Mouse (Mus musculus) embryo, embryonic 10.5 days (tissue): ENCODE data around the gene 1600002K03Rik.
A peak's percentile ranks its signal among the peaks of the same experiment; 100 is the strongest.
"Not testable (repeated sequence)": the region's sequence is repeated elsewhere in the genome, so short reads cannot be mapped to it uniquely, and the experiment has no call there.

Experiments used
- DNase-seq: peaks from one replicate; pipeline ENCODE4 v3.0.0-alpha.2; 2015; ENCODE audit warnings: low spot score

Gene 1600002K03Rik

GRCm38 (mm10) chr10:80187739-80188138 is 15.0 kb downstream of the 1600002K03Rik start:
- DNase-seq: no peak

- no peak for DNase-seq
Measured at GRCm38 (mm10) chr10:80188453-80189024, 15.8 kb downstream of the 1600002K03Rik start.

DNA sequence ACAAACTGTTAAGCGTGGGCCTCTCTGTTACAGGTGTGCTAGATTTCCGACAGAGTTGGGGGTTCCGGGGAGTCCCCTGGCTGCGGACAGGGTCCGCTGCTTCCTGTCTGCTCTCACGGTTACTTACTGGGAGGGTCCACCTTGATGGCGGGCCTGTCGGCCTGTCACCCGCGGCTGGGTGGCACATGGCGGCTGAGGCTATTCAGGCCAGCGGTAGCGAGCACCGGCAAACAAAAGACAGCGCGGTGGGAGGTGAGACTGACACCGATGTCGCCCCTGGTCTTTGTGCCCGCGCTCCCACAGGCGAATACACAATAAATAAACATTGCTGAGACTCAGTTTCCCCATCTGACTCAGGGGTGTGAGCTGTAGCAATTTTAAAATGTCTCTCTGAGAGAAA is 17.3 kb downstream of the 1600002K03Rik start:
- DNase-seq: peak; percentile 45

DNA sequence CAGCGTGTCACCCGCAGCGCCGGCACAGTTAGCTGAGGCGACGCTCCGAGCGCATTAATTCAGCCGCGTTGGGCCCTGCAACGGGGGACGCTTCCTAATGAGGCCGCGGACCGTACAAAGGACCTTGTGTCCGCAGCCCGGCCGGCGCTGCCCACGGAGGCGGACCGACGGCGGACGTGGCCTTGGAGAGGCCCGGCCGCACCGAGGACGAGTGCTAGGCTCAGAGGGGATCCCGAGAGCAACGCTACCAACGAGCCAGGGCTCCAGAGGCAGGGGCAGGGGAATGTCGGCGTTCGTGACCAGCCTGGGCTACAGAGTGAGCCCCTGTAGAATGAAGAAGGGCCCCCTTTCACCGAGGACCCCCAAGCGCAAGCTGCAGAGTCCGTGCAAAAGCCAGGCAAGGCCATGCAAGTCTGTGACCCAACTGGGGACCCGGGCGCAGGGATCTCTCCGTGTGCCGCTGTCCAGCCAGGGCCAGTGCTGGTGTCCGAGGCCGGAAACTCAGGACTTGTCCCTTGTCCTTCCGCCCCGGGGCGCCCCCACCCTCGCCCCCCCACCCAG is 17.8 kb downstream of the 1600002K03Rik start:
- DNase-seq: peak; percentile 74

GRCm38 (mm10) chr10:80193976-80194375 is 21.2 kb downstream of the 1600002K03Rik start:
- no peak for DNase-seq

DNA sequence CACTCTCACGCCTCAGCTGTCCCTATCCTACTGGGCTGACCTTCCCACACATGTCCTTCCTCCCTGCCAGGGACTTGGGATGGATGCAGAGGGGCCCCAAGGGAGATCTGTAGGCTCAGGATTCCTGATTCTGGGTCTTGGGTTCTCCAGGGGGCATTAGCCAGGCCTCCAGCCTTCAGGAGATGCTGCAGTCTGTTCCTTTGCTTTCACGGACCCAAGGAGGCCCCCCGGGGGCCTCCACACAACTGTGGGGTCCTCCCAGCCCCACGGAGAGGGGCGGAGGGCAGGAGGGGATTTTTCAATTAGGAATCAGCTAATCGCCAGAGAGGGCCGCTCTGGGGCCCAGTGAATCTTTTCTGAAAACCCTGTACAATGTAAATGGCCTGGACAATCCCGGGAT is 21.7 kb downstream of the 1600002K03Rik start:
- no peak for DNase-seq

- no peak for DNase-seq
Measured at GRCm38 (mm10) chr10:80196167-80196566, 23.4 kb downstream of the 1600002K03Rik start.

GRCm38 (mm10) chr10:80196778-80197581 is 24.2 kb downstream of the 1600002K03Rik start:
- no peak for DNase-seq

DNA sequence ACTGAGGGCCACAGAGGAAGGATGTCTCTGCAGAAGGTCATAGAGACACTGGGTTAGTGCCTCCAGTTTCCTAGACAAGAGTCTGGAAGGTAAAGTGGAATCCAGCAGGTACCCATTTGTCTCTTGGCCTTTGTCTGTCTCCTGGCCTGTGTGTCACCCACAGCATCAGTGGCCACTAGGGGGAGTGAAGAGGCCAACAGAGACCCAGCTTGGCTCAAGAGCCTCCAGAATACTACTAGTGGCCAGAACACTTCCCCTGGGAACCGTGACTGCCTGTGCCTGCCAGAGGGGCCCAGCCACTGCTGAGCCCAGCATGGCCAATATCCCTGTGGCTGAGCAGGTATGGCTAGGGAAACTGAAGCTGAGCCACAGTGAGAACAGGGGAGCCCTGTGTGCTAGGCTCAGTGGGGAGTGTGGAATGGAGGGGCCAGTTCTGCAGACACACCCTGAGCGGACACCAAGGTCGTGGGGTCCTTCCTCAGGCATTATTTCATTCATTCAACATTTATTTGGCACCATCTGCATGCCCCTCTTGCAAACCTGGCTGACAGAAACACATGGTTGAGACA is 26.8 kb downstream of the 1600002K03Rik start:
- DNase-seq: peak; percentile 95

DNA sequence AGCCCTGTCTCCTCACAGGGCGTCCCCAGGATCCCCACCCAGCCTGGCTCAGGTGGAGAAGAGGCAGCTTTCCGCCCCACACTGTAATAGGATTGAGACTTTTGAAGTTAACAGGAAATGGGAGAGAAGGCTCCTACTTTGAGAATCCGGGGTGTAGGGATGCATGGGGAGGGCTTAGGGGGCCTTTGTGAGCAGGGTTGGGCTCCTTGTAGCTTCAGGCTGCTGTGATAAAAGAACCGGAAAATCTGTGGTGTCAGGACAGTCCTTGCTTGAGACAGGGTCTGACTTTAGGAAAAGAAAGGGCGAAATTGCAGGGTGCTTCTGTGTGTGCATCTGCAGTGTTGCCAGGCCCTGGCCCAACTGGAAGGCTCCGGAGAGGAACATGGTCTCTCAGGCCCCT is 27.7 kb downstream of the 1600002K03Rik start:
- no peak for DNase-seq

GRCm38 (mm10) chr10:80204055-80204454 is 31.3 kb downstream of the 1600002K03Rik start:
- no peak for DNase-seq

- DNase-seq: no peak
Measured at GRCm38 (mm10) chr10:80207201-80207600, 34.5 kb downstream of the 1600002K03Rik start.

GRCm38 (mm10) chr10:80207676-80208075 is 34.9 kb downstream of the 1600002K03Rik start:
- no peak for DNase-seq

- no peak for DNase-seq
Measured at GRCm38 (mm10) chr10:80208248-80208647, 35.5 kb downstream of the 1600002K03Rik start.

GRCm38 (mm10) chr10:80208841-80209371 is 36.2 kb downstream of the 1600002K03Rik start:
- DNase-seq: peak; percentile 61

DNA sequence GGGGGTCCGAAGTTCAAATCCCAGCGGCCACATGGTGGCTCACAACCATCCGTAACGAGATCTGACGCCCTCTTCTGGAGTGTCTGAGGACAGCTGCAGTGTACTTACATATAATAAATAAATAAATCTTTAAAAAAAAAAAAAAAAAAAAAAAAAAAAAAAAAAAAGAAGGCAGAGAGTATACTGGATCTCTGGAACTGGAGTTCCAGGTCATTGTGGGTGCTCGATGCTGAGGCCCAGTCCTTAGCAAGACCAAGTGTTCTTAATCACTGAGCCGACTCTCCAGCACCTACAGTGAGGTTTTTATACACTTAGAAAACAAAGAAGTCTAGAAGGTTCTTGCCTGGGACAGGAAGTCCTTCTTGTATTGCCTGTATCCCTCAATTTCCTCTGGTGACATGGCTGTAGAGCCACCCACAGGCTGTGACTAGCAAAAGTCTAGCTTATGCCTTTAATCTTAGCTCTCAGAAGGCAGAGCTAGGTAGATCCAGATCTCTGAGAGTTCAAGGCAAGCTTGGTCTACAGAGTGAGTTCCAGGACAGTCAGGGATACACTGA is 38.9 kb downstream of the 1600002K03Rik start:
- not testable (repeated sequence) for DNase-seq

- DNase-seq: peak; percentile 39
Measured at GRCm38 (mm10) chr10:80215048-80215772, 42.5 kb downstream of the 1600002K03Rik start.

GRCm38 (mm10) chr10:80220676-80221075 is 47.9 kb downstream of the 1600002K03Rik start:
- DNase-seq: no peak

DNA sequence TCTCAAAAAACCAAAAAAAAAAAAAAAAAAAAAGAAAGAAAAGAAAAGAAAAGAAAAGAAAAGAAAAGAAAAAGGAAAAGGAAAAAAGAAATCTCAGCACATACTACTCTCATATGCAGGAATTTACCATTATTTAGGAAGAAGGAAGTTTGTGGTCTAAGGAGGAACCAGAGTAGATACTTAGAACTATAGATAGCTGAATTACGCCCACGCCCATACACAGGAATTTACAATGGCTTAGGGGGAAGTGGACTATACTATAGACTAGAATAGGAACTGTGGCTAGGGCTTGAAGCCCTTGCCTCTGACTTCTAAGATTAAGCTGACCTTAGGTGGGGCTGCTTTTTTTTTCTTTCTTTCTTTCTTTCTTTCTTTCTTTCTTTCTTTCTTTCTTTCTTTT is 50.4 kb downstream of the 1600002K03Rik start:
- not testable (repeated sequence) for DNase-seq
